Mouse (Mus musculus) stomach, postnatal 0 days (tissue): ENCODE measurements around the gene Sms.

Experiments
- CTCF ChIP-seq: IDR thresholded peaks from 2 replicates; pipeline ENCODE4 v1.5.1; 2016; ENCODE audit warnings: antibody characterized with exemption, low read depth, mild to moderate bottlenecking, moderate library complexity
- EP300 ChIP-seq: optimal IDR thresholded peaks from 2 replicates; pipeline ENCODE3; 2016; ENCODE audit warnings: antibody characterized with exemption

GRCm38 (mm10) chrX:157419451-157419850 is 72.6 kb downstream of the Sms start:
- no peak for TF ChIP-seq CTCF
- TF ChIP-seq EP300, result no peak
